Mouse (Mus musculus) yolk sac, embryonic 10.5 days (tissue): ENCODE measurements at regions not wholly inside any gene's neighbourhood (a gene's known extent, or its start where the extent isn't known, plus 50 kb on each side); places are given as distances from the start of the nearest gene placed in this dataset.

Experiments used
- DNase-seq: peaks from one replicate; pipeline ENCODE4 v3.0.0-alpha.2; 2017; ENCODE audit warnings: low spot score

DNA sequence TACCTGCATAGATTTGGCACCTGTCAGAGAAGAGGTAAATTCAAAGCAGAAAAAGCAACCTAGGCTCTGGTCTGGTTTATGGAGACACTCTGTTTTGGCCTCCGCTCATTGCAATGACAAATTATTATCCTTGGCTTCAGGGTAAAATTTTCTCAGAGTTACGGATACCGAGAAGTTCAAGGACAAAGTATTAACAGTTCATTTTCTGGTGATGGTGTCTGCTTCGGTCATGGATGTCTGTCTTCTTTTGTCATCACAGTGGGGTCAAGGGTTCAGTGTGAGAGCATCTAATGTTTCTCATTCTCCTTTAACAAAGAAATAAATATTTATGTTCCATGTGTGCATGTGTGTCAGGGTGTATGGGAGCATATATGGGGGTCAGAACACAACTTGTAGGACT lies 1261.0 kb upstream of the A1bg start:
- DNase-seq, result no peak

- no peak for DNase-seq
Measured at GRCm38 (mm10) chr15:62181454-62181910, 1258.7 kb upstream of the A1bg start.

DNA sequence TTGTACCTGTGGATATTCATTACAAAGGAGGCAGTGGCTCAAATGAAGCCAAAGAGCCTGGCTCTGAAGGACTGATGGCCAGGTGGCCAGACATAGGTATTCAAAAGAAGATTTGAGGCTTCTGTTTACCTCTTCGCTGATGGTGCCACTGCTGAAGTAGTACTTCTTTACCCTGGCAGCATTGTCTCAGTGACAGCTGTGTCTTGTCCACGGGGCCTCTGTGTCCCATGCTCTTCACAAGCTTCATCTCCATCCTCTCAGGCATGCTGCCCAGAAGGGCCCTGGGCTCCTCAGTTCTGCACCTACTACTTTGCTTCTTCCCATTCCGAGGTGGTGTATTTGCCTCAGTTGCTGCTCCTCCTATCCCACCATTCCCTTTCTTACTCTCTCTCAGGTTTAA lies 1257.9 kb upstream of the A1bg start:
- DNase-seq, result no peak

DNA sequence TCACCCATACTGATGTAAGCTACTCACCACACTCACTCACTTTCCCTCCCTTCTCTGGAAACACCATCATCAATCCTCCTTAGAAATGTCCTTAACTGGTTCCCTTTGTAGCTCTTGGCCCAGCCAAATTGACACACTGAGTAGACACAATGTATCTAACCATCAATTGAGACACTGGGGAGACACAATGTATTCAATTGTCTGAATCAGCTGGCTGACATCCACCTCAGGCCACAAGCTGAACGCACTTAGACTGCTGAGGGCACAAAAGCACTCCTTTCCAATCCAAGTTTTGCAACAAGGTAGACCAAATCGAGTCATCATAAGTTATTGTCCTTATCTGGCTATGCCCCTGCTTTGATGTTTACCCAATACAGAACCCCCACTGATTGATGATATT lies 1257.0 kb upstream of the A1bg start:
- DNase-seq, result no peak

- no peak for DNase-seq
Measured at GRCm38 (mm10) chr15:62178568-62178967, 1255.8 kb upstream of the A1bg start.

- DNase-seq, result no peak
Measured at GRCm38 (mm10) chr15:62177768-62178410, 1255.1 kb upstream of the A1bg start.

- no peak for DNase-seq
Measured at GRCm38 (mm10) chr15:62176076-62176475, 1253.3 kb upstream of the A1bg start.

DNA sequence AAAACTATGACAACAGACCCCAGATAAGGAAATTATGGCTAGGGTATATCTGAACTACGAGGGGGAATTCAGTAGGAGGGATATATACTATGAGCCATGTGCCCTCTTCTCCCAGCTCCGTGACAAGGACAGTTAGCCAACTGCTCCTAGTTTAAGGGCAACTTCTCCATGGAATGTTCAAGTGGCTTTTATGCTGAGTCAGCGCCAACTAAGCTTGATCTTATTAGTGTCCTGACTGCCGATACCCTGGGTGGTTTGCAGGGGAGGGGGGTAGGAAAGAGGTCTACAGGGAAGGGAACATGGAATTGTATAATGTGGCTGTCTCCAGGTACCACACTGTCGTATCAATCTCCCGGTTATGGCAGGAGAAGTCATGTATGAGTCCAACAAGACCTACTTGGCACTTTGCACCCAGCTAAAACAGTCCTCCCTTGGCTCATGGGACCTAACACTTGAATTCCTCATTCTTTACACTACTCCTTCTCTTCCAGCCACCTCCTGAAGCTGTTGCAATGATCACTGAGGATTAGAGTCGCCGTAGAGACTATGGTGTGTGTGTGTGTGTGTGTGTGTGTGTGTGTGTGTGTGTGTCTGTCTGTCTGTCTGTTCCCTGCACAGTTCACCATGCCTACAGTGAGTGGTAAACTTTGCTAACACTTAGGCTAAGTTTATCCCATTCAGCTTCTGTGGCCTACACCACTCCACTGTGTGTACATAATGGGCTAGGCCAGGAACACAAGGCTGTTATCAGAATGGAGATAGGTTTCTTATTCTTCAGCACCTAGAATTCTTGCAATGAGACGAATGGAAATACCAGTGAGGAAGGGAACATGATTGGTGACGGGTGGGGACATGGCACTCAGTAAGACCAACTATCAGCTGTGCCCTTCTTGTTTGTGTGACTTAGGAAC lies 1251.1 kb upstream of the A1bg start:
- DNase-seq, result no peak

GRCm38 (mm10) chr15:62171632-62172031 lies 1248.8 kb upstream of the A1bg start:
- DNase-seq, result no peak

DNA sequence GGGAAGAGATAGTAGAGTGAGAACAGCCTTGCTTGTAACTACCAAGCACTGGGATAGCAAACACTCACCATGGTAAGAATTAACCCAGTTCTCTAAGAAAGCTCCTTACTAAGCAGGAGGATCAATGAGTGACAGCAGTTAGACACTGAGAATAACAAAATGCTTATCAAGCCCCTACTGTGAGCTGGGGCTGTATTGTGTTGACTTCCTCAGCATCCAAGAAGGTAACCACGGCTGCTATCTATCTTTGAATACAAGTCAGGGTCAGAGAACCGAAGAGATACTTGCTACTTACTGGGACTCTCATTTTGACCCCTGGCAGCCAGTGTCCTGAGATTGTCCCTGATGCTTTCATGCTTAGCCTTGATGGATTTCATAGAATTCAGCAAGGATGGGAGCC lies 1248.4 kb upstream of the A1bg start:
- DNase-seq, result no peak

DNA sequence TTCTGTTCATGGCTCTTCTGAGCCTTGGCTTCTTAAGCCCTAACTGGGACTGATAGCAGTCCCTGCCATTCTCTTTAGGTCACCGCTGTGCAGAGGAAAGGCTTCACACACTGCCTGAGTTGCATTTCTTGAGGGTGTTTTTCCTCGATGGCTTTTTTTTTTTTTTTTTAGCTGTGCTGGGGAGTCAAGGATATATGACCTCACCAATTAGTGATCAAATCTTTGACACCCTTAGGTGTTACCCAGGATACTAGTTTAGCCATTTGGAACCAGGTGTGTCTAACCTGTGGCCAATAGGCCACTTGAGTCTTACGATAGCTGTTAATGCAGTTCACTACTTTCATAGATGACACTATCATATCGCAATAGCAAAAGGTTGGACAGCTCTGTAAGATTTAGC lies 1247.5 kb upstream of the A1bg start:
- no peak for DNase-seq

DNA sequence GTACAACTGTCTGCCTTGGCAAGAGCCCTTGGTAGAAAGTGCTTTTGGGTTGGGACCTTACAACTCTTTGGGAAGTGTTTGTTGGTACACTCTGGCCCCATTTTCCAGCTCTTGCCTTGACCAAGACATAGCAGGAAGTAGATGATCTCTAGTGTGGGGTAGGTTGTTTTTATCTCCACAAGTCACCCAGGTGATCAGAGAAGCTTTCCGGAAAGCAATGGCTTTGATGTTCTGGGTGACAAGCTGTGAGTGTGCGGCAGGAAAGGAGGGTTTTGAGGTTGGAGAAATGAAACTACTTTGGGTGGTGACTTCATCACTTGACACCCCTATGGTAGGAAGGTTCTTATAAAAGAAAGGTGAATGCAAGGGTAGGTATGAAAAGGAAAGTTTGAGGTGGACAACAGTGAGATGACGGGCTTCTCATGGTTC lies 1246.8 kb upstream of the A1bg start:
- DNase-seq, result no peak

DNA sequence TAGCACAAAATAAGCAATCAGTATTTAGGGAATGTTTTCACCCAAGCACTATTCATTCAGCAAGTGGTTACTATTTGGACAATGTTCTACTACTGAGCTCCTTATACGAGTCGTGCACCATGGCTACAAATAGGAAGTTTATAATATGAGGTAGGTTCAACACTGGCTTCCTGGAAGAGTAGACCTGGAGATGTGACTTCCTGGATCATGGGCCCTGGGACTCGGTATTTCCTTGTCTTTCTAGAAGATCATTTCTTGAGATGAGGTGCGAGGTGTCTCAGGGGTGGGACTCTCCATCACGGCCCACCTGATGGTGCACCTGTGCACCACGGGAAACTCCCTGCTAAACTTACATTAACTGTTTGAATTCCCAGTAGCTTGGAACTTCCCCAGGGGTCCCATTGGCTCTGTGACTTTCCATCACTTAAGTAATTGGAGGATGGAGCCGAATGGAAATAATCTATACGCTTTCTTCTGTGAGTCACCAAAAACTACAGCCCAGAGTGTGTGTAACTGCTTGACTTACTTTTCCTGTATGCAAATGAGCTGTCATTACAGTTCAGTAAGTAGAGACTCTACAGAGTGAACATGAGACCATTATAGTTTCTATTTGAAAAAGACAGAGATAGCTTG lies 1246.3 kb upstream of the A1bg start:
- no peak for DNase-seq

- no peak for DNase-seq
Measured at GRCm38 (mm10) chr15:62168522-62168921, 1245.7 kb upstream of the A1bg start.

- no peak for DNase-seq
Measured at GRCm38 (mm10) chr15:62166786-62167185, 1244.0 kb upstream of the A1bg start.

- DNase-seq, result no peak
Measured at GRCm38 (mm10) chr15:62165826-62166500, 1243.2 kb upstream of the A1bg start.

DNA sequence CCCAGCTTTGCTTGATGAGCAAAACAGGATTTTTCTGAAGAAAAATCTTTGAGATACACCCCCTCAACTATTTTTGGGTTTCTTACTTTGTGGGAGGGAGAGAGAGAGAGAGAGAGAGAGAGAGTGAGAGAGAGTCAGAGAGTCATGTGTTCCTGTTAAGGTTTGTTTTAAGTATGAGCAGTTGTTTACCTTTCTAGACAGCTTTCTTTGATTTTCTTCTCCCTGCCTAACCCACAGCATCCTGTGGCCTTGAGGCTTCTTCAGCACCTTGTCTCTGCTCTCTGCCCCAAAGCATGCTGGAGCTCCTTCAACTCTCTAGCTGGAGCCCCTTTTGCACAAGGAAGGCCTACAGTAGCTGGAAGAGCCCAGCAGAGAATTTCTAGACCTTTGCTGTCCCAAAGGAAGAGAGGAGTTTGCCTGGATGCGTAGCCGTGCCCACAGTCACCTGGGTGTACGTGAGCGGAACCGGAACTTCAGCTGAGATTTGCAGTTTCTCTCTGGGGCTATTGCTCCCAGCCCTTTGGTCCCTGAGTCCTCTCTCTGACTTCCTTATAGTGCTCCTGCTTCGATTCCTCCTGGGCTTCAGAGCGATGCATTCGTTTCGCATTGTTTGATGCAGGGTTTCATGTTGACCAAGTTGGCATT lies 1242.1 kb upstream of the A1bg start:
- DNase-seq, result no peak

DNA sequence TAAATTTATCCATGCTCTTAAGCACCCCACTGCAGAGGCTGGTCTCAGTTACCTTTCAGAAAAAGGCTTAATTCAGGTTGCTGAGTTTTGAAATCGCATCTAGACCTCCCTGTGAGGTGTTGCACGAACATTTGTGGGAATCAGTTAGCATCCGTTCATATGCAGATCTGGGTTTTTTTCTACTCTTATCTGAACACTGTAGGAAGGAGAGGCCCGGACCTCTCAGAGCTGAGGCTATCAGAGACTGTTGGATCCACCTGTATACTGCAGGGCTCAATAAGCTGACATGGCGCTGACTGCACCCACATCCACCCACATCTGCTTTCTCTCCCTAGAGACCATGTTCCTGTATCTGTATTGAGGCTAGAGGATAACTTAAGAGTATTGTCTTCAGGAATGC lies 1240.4 kb upstream of the A1bg start:
- no peak for DNase-seq

DNA sequence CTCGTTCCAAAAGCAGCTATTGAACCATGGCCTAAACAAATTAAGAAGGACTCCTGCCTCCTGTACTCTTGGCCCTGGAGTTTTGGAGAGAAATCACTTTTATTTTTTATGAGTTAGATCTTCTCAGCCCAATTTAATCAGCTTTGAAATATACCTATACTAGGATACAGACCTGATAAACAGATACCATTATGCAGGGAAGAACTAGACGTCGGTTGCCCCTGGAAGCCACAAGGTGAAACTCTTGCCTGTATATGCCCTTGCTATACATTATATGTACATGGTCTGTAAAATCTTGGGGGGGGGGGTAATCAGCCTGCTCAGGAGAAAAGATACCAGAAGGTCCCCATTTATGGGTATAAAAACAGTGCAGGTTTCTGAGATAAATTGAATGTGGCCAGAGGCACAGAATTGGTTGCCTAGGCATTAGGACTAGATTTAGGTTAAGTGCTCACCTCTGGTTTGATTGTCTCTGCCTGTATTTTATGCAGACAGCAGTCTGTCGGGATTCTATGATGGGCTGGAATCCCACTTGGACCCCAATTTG lies 1239.9 kb upstream of the A1bg start:
- no peak for DNase-seq

DNA sequence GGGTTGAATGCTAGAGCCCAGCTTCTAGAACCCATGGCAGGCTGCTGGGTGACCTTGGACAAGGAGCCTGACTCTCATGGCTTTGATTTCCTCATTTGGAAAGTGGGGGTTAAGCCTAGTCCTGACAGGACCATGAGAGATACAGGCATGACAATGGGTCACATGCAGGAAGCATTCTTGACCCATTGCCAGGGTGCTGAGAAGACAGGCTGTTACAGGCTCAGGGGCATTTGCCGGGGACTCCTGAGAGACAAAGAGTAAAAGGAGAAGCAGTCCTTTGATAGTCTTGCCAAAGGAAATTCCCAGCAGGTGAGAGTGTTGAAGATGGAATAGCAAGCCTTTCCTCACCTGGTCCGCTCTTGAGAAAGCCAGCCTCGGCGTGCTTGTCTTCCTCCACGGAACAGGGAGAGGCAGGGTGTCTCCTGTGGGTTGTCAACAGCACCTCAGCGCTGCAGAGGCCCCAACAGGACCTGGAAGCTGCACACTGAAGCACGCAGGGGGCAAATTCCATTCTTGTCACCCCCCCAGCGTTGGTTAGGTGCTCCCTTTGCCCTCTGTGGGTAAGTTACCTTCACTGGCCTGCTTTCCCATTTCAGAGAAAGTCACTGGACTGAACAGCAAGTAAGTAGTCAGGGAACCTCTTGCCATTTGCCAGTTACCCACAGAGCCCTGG lies 1239.3 kb upstream of the A1bg start:
- no peak for DNase-seq

DNA sequence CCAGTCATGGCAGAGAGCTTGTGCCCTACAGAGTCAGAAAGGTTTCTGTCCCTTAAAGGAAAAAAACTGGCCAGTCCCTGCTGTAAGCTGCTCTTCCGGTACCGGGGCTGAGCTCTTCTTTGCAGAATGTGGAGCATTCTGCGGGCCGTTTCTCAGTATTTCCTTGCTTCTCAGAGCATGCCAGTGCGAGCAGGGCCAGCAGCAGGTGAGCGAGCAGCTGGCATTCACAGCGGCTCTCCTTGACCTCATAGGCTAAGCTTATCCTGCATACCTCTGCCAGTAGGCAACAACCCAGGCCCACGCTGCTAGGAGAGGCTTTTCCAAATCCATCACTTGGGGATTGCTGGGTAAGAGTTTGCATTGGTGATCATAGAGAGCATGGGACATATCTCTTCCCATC lies 1238.2 kb upstream of the A1bg start:
- DNase-seq, result no peak
